Mouse (Mus musculus): ENCODE measurements around the gene Gm17409. TPM values are rescaled to one million over a fixed set of nuclear protein-coding genes. Genes with fewer than 3 reads are reported as not detected.

Gene Gm17409
- polyA plus RNA-seq, 1 experiment from 2014 or later = not detected

DNA sequence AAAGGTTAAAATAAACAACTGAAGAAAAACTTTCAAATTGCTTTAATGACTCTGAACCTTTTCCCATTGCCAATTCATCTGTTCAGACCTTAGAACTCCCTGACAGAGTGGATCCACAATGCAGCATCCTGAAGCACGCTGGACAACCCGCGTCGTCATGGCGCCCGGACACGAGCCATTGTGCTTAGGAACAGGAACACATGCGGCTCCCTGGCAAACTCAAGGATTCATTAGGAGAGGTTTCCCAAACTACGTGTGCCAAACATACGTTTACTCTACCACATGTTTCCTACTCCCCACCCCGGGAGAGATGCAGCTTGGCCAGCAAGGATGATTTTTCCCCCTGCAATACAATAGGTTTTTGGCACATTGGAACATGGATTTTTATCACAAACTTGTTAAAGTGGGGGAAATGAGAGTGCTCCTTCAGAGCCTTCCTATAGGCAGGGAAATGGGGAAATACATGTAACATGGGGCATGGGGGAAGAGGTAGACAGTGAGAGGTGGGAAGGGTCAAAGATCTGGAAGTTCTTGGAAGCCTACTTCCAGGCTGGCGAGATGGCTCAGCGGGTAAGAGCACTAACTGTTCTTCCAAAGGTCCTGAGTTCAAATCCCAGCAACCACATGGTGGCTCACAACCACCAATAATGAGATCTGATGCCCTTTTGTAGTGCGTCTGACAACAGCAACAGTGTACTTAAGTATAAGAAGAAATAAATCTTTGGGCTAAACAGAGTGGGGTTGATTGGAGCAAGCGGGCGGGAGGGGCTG lies 15.6 kb upstream of the Gm17409 start:
- WGBS = 89% methylated on average over 16 of the region's 16 CpGs
- no peaks in the 10 kb centered on the region for H3K27me3 ChIP-seq (ENCODE audit: insufficient read depth, low read length)
- H3K4me3 ChIP-seq (ENCODE audit: low read length) = no peak overlapping the region
- no peak overlapping the region for H3K4me2 ChIP-seq (replicated peaks; ENCODE audit: low read depth, low read length)
- peaks cover 15% of the 10 kb centered on the region for H3K36me3 ChIP-seq (ENCODE audit: insufficient read depth, low read length)
- H3K27ac ChIP-seq (ENCODE audit: low read length) = no peak overlapping the region
- no peak for ATAC-seq (ENCODE audit: low FRiP score, low TSS enrichment)
- no peaks in the 10 kb centered on the region for H3K4me1 ChIP-seq (ENCODE audit: insufficient read depth, low read length)
- no peak overlapping the region for H3K9ac ChIP-seq (replicated peaks; ENCODE audit: low read length)
- no peaks in the 10 kb centered on the region for H3K9me3 ChIP-seq (ENCODE audit: low read length)

DNA sequence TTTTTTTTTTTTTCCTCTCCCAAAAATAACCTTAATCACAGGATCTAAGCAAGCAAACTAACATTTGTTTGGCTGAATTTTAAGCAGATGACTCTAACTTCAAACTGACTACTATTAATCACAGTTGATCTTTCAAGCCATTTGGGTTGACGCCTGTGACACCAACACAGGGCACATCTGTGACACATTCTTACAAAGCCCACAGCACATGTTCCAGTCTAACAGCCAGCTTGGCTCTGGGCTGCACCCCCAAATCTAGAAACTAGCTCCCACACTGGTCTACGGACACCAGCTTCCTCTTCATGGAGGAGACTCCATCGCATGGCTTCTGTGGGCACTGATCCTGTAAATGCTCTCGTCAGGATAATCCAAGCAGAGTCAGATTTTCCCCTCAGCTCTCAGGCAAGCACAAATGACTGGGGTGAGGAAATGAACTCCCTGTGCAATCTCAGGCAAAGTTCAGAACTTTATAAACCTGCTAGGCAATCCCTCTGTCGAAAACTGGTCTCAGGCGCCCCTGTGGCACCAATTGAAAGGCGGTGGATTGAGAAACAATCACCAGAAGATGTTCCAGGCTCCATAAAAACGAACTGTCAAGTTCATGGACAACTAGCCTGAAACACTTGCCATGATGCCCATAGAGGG lies 13.0 kb upstream of the Gm17409 start:
- Histone ChIP-seq H3K9me3 (ENCODE audit: low read length) (no peaks in the 10 kb centered on the region), H3K4me2 (replicated peaks; ENCODE audit: low read depth, low read length) (no peak overlapping the region), H3K4me3 (ENCODE audit: low read length) (no peak overlapping the region), H3K36me3 (ENCODE audit: insufficient read depth, low read length) (peaks cover 24% of the 10 kb centered on the region), H3K9ac (replicated peaks; ENCODE audit: low read length) (no peak overlapping the region), H3K4me1 (ENCODE audit: insufficient read depth, low read length) (no peaks in the 10 kb centered on the region), H3K27ac (ENCODE audit: low read length) (no peak overlapping the region), H3K27me3 (ENCODE audit: insufficient read depth, low read length) (no peaks in the 10 kb centered on the region)
- no peak for ATAC-seq (ENCODE audit: low FRiP score, low TSS enrichment)
- 85% methylated on average over 8 of the region's 8 CpGs for WGBS

DNA sequence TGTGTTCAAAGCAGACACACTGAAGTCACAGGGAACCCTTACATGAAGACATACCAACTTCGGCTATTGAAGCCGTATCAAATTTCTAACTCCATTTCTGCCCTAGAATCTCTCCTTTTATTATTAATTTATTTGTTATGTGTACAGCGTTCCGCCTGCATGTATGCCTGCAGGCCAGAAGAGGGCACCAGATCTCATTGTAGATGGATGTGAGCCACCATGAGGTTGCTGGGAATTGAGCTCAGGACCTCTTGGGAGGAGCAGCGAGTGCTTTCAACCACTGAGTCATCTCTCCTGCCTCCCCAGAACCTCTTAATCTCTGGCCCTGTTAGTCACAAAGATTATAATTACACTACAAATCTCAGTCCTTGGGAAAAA lies 12.4 kb upstream of the Gm17409 start:
- no peak for ATAC-seq (ENCODE audit: low FRiP score, low TSS enrichment)
- no peak overlapping the region for H3K4me3 ChIP-seq (ENCODE audit: low read length)
- 92% methylated on average over 5 of the region's 5 CpGs for WGBS

DNA sequence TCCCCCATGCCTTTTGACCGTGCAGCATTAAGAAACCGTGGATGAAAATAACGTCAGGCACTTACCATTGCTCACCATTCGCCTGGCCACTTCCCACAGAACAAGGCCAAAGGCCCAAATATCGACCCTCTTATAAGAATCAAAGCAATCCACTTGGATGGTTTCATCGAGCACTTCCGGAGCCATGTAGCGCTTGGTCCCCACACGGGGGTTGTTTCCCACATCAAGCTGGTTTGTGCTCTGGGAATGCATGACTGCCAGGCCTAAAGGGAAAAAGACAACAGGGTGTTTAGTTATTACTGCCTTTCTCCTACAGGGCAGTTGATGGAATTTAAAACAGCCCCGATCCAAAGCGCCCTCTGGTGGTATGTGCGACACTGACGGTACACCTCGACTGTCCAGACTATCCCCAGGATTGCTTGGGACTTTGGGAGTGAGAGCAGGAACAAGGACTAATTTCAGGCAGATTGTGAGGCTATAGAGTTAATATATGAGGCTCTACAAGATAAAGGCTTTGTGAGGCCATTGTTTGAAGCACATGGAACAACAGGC lies 11.0 kb upstream of the Gm17409 start:
- H3K4me2 ChIP-seq (replicated peaks; ENCODE audit: low read depth, low read length) = no peak overlapping the region
- H3K27ac ChIP-seq (ENCODE audit: low read length) = no peak overlapping the region
- no peak for ATAC-seq (ENCODE audit: low FRiP score, low TSS enrichment)
- H3K36me3 ChIP-seq (ENCODE audit: insufficient read depth, low read length) = peaks cover 37% of the 10 kb centered on the region
- WGBS = 84% methylated on average over 14 of the region's 14 CpGs
- H3K9ac ChIP-seq (replicated peaks; ENCODE audit: low read length) = no peak overlapping the region
- no peak overlapping the region for H3K4me3 ChIP-seq (ENCODE audit: low read length)
- no peaks in the 10 kb centered on the region for H3K4me1 ChIP-seq (ENCODE audit: insufficient read depth, low read length)
- H3K27me3 ChIP-seq (ENCODE audit: insufficient read depth, low read length) = no peaks in the 10 kb centered on the region
- no peaks in the 10 kb centered on the region for H3K9me3 ChIP-seq (ENCODE audit: low read length)

More for the DNA sequence above, 12.4 kb upstream of the Gm17409 start:
- Histone ChIP-seq H3K4me1 (ENCODE audit: insufficient read depth, low read length) (no peaks in the 10 kb centered on the region), H3K9me3 (ENCODE audit: low read length) (no peaks in the 10 kb centered on the region), H3K9ac (replicated peaks; ENCODE audit: low read length) (no peak overlapping the region), H3K27ac (ENCODE audit: low read length) (no peak overlapping the region), H3K4me2 (replicated peaks; ENCODE audit: low read depth, low read length) (no peak overlapping the region), H3K27me3 (ENCODE audit: insufficient read depth, low read length) (no peaks in the 10 kb centered on the region), H3K36me3 (ENCODE audit: insufficient read depth, low read length) (peaks cover 28% of the 10 kb centered on the region)

DNA sequence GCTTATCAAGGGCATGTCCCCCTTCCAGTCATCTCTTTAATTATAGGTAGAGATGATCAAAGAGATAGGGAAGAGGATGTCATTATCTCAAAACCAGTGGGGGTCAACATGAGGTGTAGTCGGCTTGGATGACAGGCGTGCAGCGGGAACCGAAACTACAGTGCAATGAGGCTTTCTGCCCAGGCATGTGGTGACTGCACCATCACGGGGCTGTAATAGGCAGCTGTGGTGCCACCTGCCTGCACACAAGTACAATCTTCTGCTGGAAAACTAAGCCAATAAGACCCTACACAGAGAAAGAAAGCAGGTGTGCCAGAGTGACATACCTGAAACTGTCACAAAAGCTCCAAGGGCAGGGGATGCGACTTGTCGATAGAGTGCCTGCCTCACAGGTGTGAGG lies 374 bp downstream of the Gm17409 start:
- H3K27me3 ChIP-seq (ENCODE audit: insufficient read depth, low read length) = no peaks in the 10 kb centered on the region
- WGBS = 96% methylated on average over 7 of the region's 7 CpGs
- no peaks in the 10 kb centered on the region for H3K4me1 ChIP-seq (ENCODE audit: insufficient read depth, low read length)
- H3K36me3 ChIP-seq (ENCODE audit: insufficient read depth, low read length) = peaks cover 45% of the 10 kb centered on the region
- H3K4me3 ChIP-seq (ENCODE audit: low read length) = no peak overlapping the region
- no peak overlapping the region for H3K27ac ChIP-seq (ENCODE audit: low read length)
- no peak for ATAC-seq (ENCODE audit: low FRiP score, low TSS enrichment)
- H3K4me2 ChIP-seq (replicated peaks; ENCODE audit: low read depth, low read length) = no peak overlapping the region
- peaks cover 13% of the 10 kb centered on the region for H3K9me3 ChIP-seq (ENCODE audit: low read length)
- H3K9ac ChIP-seq (replicated peaks; ENCODE audit: low read length) = no peak overlapping the region

DNA sequence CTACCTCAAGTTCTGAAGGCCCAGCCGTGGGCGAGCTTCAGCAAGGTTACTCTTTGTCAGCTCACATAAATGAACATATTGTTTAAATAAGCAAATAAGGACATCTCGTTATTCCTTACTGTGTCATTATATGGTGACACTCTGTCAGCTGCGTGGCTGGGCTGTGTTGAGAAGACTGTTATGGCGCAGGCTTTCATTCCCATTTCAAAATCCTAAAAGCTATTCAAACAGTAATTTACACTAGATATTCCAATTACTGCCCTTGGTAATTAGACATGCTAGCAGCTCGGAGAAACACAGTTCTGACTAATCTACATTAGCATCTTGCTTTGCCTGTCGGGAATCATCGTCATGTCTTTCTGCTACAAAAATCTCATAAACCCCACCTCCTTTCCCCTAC lies 5.7 kb downstream of the Gm17409 start:
- H3K4me1 ChIP-seq (ENCODE audit: insufficient read depth, low read length) = 0 out of 2 replicates have a peak, but pooled peaks cover under 1% of the 10 kb centered on the region
- no peak for ATAC-seq (ENCODE audit: low FRiP score, low TSS enrichment)
- peaks cover 12% of the 10 kb centered on the region for H3K36me3 ChIP-seq (ENCODE audit: insufficient read depth, low read length)
- H3K9me3 ChIP-seq (ENCODE audit: low read length) = no peaks in the 10 kb centered on the region
- H3K9ac ChIP-seq (replicated peaks; ENCODE audit: low read length) = no peak overlapping the region
- H3K27ac ChIP-seq (ENCODE audit: low read length) = no peak overlapping the region
- no peaks in the 10 kb centered on the region for H3K27me3 ChIP-seq (ENCODE audit: insufficient read depth, low read length)
- 93% methylated on average over 8 of the region's 8 CpGs for WGBS
- H3K4me3 ChIP-seq (ENCODE audit: low read length) = no peak overlapping the region
- no peak overlapping the region for H3K4me2 ChIP-seq (replicated peaks; ENCODE audit: low read depth, low read length)

DNA sequence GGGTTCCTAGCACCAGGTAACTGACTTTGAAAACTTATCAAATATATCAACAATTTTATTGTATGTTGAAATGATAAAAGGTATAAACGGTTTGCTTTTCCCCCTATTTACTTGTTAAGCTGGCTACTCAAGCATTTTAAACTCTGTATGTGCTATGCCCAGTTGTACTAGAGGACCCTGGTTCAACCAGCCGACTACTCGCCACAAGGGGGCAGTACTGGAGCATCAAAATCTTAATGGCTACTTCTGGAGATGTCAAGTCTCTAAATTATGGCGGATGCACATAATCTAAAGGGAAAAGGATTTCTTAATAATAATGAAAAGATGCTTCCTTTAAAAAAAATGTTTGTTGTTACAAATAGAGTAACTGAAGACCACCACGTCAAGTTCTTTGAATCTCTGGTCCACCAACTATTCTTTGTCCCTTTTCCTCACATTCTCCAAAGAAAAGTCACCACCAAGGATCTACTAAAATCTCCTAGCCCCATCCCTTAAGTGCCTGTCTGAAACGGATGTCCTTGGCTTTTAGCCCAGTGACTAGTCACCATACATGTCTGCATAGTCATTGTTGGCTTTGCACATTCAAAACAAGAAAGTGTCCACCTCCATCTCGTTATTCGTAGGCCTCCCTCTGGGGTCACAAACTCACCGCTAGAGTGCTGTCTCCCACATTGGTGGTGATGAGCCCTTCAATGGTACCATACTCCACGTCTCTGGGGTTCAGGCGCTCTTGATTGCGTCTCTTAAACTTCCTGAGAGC lies 7.2 kb downstream of the Gm17409 start:
- Histone ChIP-seq H3K36me3 (ENCODE audit: insufficient read depth, low read length) (peaks cover 12% of the 10 kb centered on the region), H3K27ac (ENCODE audit: low read length) (no peak overlapping the region), H3K4me2 (replicated peaks; ENCODE audit: low read depth, low read length) (no peak overlapping the region), H3K9me3 (ENCODE audit: low read length) (no peaks in the 10 kb centered on the region), H3K9ac (replicated peaks; ENCODE audit: low read length) (no peak overlapping the region), H3K27me3 (ENCODE audit: insufficient read depth, low read length) (no peaks in the 10 kb centered on the region), H3K4me3 (ENCODE audit: low read length) (no peak overlapping the region), H3K4me1 (ENCODE audit: insufficient read depth, low read length) (peaks cover 9% of the 10 kb centered on the region; the same call in 1 of the 2 replicates)
- 0 out of 2 replicates have a peak, but pooled peaks have one; percentile 69 for ATAC-seq (ENCODE audit: low FRiP score, low TSS enrichment)
- 59% methylated on average over 12 of the region's 12 CpGs for WGBS

DNA sequence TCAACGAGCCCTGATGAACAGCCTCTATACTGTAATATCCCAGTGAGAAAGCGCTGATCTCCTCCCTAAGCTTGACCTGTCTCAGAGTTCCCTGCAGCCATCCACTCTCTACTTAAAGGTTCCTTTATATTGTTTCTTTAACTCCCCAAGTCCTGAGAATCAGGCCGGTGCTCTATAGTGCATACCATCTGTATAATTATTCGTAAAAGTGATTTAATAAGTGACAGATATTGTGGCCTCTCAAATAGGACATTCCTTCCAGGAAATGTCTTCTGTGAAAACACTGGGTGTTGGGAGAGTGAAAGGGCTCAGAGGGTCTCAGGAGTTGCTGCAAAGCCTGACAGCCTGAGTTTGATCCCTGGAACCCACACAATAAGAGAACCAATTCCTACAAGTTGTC lies 8.2 kb downstream of the Gm17409 start:
- no peak overlapping the region for H3K9ac ChIP-seq (replicated peaks; ENCODE audit: low read length)
- H3K4me3 ChIP-seq (ENCODE audit: low read length) = no peak overlapping the region
- no peaks in the 10 kb centered on the region for H3K9me3 ChIP-seq (ENCODE audit: low read length)
- no peak overlapping the region for H3K4me2 ChIP-seq (replicated peaks; ENCODE audit: low read depth, low read length)
- H3K27ac ChIP-seq (ENCODE audit: low read length) = no peak overlapping the region
- ATAC-seq (ENCODE audit: low FRiP score, low TSS enrichment) = no peak
- 84% methylated on average over 4 of the region's 4 CpGs for WGBS
- H3K27me3 ChIP-seq (ENCODE audit: insufficient read depth, low read length) = no peaks in the 10 kb centered on the region
- H3K4me1 ChIP-seq (ENCODE audit: insufficient read depth, low read length) = peaks cover 9% of the 10 kb centered on the region; the same call in 1 of the 2 replicates
- peaks cover 12% of the 10 kb centered on the region for H3K36me3 ChIP-seq (ENCODE audit: insufficient read depth, low read length)

DNA sequence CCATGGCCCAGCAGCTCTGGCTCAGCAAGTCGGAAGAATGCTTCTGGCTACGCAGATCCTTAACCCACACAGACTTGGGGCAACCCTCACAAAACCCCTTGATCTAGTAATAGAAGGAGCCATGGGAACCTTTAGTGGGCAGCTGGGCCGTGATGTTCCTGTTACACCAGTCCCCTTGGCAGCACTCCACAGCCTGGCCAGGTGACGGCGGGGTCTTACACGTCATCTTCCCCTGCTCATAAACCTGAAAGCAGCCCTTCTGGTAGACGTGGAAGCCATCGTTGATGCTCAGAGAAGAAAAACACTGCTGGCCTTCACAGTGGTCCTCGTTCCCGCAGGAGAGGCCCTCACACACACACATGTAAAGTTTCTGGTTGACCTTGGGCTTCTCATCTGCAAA lies 9.6 kb downstream of the Gm17409 start:
- H3K27me3 ChIP-seq (ENCODE audit: insufficient read depth, low read length) = no peaks in the 10 kb centered on the region
- H3K4me1 ChIP-seq (ENCODE audit: insufficient read depth, low read length) = peaks cover 11% of the 10 kb centered on the region
- no peak overlapping the region for H3K4me3 ChIP-seq (ENCODE audit: low read length)
- no peak overlapping the region for H3K9ac ChIP-seq (replicated peaks; ENCODE audit: low read length)
- H3K4me2 ChIP-seq (replicated peaks; ENCODE audit: low read depth, low read length) = no peak overlapping the region
- no peak overlapping the region for H3K27ac ChIP-seq (ENCODE audit: low read length)
- peaks cover 4% of the 10 kb centered on the region; the same call in 1 of the 2 replicates for H3K36me3 ChIP-seq (ENCODE audit: insufficient read depth, low read length)
- no peak for ATAC-seq (ENCODE audit: low FRiP score, low TSS enrichment)
- no peaks in the 10 kb centered on the region for H3K9me3 ChIP-seq (ENCODE audit: low read length)
- 89% methylated on average over 10 of the region's 10 CpGs for WGBS

All from kidney, embryonic 16.5 days (tissue).